Mouse (Mus musculus): ENCODE results near the gene Fbp2.

GRCm38 (mm10) chr13:62862875-62863274, 4.7 kb upstream of the Fbp2 start:
- TF ChIP-seq CTCF (IDR thresholded peaks at IDR 0.05; ENCODE audit: control insufficient read depth, insufficient read depth, insufficient replicate concordance, low read depth, low read length) (no peak), POLR2A (IDR thresholded peaks at IDR 0.05; ENCODE audit: control insufficient read depth, low read depth, low read length) (no peak)
